Mouse (Mus musculus) thymus, postnatal 25 days (tissue): ENCODE results near the gene Nxnl2.

Experiments used
- DNase-seq: peaks from one replicate; pipeline ENCODE4 v3.0.0; 2022

Nxnl2 gene

GRCm38 (mm10) chr13:51170691-51171680 lies at the start of gene Nxnl2:
Nxnl2 (plus strand) TSS chr13:51171022.
- peak; percentile 78 for DNase-seq

- no peak for DNase-seq
Observed at GRCm38 (mm10) chr13:51121966-51122365, 48.9 kb upstream of the Nxnl2 start.

DNA sequence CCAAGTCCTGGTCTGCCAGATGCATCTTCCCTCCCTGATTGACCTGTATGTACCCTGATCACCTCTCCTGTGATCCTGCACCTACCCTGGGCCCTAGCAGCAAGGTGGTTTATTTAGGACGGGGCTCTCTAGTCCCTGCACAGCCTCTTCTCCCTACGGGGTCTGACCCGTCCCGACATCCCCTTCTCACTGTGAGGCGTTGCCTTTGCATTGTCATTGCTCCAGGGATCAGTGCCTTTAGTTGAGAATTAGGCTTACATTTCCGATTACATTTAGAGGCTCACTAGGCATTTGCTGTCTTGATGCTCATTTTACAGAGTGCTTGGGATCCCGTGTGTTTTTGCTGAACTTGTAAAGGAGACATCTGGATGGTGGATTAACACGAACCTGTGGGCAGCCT lies 48.1 kb upstream of the Nxnl2 start:
- DNase-seq, result no peak

DNA sequence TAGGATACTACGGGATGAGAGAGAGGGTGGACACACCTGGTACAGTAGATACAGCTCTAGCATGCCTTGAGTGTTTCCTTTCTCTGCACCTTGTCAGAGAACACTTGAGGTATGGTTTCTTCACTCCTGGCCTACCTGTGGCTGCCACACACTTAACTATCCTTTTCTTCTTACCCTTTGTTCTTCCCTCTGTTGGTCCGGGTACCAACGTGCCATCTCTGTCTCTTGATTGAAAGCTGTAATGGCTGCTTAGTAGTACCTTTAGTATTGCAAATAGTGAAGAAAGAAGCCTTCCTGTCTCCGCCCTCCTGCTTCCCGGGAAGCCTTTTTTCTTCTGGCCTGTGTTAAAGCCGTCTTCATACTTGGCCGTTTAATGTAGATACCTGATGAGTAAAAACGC lies 45.5 kb upstream of the Nxnl2 start:
- no peak for DNase-seq

GRCm38 (mm10) chr13:51127906-51128305 lies 42.9 kb upstream of the Nxnl2 start:
- no peak for DNase-seq

DNA sequence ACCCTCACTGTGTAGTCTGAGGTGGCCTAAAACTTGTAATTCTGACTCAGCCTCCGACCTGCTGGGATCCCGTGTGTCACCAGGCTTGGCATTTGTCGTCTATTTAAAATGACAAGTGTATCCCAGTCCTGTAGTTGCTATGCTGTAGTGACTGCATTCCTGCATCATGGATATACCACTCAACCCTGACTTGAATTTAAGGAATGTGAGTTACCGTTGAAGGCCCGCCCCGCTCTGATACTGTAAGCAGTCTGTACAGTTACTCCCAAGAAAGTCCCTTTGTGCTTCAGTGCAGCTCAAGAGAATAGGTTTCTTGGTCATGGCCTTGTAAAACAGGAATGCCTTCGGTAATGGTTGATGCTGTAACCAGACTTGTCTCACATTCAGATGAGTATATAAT lies 42.4 kb upstream of the Nxnl2 start:
- no peak for DNase-seq

GRCm38 (mm10) chr13:51131179-51131578 lies 39.6 kb upstream of the Nxnl2 start:
- DNase-seq, result no peak

- no peak for DNase-seq
Observed at GRCm38 (mm10) chr13:51136315-51136714, 34.5 kb upstream of the Nxnl2 start.

GRCm38 (mm10) chr13:51136996-51137701 lies 33.7 kb upstream of the Nxnl2 start:
- no peak for DNase-seq

DNA sequence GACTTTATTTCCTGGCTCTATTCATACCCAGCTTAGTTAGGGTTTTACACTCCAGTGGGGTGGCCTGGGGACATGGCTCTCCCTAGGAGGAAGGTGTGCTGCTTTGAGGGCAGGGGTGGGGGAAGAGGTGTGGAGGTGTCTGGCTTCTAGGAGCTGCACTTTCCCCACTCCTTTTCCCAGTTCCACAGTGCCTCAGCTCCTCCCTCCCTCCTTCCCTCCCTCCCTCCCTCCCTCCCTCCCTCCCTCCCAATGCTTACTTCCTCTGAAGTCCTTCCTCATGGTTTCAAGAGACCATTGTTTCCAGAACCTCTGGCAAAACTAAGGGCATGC lies 33.2 kb upstream of the Nxnl2 start:
- DNase-seq, result no peak

DNA sequence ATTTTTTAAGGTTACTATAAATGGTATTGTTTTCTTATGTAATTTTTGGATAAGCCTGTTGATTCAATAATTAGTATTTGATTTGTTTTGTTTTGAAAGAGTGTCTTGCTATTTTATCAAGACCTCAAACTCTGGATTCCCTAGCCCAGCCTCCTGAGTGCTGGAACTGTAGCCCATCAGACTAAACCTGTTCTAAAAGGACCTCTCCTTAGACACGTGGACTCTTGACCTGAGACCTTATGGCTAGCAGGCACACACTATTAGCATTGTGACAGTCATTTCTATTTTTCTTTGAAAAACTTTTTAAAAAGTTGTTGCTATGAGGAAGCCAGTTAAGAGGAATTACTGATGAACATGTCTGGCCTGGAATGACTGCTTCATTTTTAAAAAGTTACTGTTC lies 23.7 kb upstream of the Nxnl2 start:
- DNase-seq, result no peak

GRCm38 (mm10) chr13:51152966-51153669 lies 17.7 kb upstream of the Nxnl2 start:
- DNase-seq, result no peak

- DNase-seq, result no peak
Observed at GRCm38 (mm10) chr13:51153670-51154030, 17.2 kb upstream of the Nxnl2 start.

GRCm38 (mm10) chr13:51155178-51156013 lies 15.4 kb upstream of the Nxnl2 start:
- no peak for DNase-seq

GRCm38 (mm10) chr13:51156014-51156386 lies 14.8 kb upstream of the Nxnl2 start:
- no peak for DNase-seq

- DNase-seq, result no peak
Observed at GRCm38 (mm10) chr13:51157291-51157690, 13.5 kb upstream of the Nxnl2 start.

DNA sequence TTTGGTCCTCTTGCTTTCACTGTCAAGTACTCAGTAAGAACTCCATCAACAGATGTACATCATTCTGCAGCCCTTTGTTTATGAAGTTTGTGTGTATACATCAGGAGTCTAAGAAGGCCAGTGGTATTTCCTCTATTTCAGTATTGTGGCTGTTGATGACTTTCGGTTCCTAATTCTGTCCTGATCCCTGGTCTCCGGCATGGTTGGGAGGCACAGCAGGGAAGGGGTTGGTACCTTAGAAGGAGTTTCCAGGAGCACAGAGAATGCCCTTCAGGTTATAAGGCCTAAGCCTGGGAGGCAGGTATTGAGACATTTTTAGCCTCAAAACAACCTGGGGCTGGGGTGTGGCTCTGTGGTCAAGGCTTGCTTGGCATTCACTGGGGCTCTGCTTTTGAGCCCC lies 9.2 kb upstream of the Nxnl2 start:
- DNase-seq, result no peak

GRCm38 (mm10) chr13:51162246-51162645 lies 8.6 kb upstream of the Nxnl2 start:
- no peak for DNase-seq

DNA sequence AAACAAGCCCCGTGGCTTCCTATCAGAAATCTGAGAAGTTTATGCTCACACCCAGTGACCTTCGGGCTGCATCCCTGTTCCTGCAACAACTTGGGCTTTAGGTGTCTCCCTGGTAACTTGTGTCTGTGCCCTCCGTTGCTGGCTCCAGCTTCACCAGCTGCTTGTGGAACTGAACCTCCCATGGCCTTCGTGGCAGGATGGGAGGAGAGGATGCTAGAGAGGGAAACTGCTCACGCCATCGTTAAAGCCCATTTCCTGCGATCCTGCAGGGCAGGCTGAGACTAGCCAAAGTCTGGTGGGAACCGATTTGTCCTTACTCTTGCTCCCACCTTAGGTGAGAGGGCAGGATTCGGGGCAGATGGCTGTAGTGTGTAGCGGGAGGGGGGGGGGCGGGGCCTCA lies 4.1 kb upstream of the Nxnl2 start:
- no peak for DNase-seq

DNA sequence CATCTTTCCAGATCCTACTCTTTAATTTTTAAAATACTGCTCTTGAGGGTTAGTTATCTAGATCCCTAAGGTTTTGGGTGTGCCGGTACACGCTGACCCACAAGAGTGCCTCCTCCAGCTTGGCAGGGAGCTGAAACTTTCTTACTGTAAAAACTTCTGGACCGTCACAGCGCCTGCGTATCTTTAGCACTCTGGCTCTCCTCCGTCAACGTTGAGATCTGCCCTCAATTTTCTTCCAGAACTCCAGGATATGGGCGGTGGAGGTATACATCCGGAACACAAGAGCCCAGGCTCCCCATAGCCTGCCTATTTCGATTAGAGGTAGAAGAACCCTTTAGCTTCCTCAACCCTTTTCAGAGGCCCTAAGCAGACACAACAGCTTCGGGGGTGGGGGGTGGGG lies 607 bp upstream of the Nxnl2 start:
- DNase-seq, result no peak

GRCm38 (mm10) chr13:51172601-51173000 lies 1.8 kb downstream of the Nxnl2 start:
- DNase-seq, result no peak

DNA sequence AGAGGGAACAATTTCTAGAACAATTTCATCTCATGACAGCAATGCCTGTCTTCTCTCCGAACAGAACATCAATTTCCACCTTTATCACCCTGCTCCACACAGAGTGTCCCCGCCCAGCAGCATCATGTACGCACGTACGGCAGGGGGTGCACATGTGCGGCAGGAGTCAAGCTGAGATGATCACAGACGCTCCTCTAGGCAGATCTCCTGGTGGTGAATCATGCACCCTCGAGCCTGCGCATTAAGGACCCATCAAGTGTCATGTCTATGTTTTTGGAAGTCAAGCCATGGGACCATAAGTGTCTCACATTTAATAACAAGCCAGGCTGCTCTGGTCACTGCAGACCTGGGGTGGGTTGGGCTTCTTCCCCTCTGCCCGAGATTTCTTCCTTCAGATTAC lies 8.1 kb downstream of the Nxnl2 start:
- DNase-seq, result no peak

GRCm38 (mm10) chr13:51179362-51179761 lies 8.5 kb downstream of the Nxnl2 start:
- no peak for DNase-seq
